Mouse (Mus musculus): ENCODE results near the gene Lyrm1. TPM values are rescaled to one million over a fixed set of nuclear protein-coding genes. Genes with fewer than 3 reads are reported as not detected.

The Lyrm1 gene
- total and polyA plus RNA-seq, 2 experiments = 1.2 to 6.2 TPM

GRCm38 (mm10) chr7:119873050-119873449 lies 22.6 kb upstream of the Lyrm1 start:
- Histone ChIP-seq H3K4me1 (ENCODE audit: control insufficient read depth, insufficient read depth, low read length) (peaks cover 3% of the 10 kb centered on the region; the same call in 1 of the 2 replicates), H3K27ac (replicated peaks; ENCODE audit: insufficient read depth, low read depth, low read length) (no peak overlapping the region), H3K36me3 (ENCODE audit: control insufficient read depth, insufficient read depth, low read length) (peaks cover 9% of the 10 kb centered on the region), H3K27me3 (ENCODE audit: control insufficient read depth, insufficient read depth, low read length) (no peaks in the 10 kb centered on the region), H3K79me2 (ENCODE audit: control insufficient read depth, insufficient read depth, low read length) (peaks cover 11% of the 10 kb centered on the region; the same call in 1 of the 2 replicates), H3K4me3 (ENCODE audit: insufficient read depth, low read depth, low read length) (no peak overlapping the region), H3K9ac (ENCODE audit: low read depth, low read length) (no peak overlapping the region)
- TF ChIP-seq POLR2A (IDR thresholded peaks at IDR 0.05; ENCODE audit: extremely low read depth, insufficient read depth, low read length) (no peak), CTCF (IDR thresholded peaks at IDR 0.05; ENCODE audit: low read depth, low read length) (no peak)
- WGBS = 65% methylated on average over 2 of the region's 2 CpGs
- no peak for DNase-seq (ENCODE audit: extremely low read depth, low read depth, low spot score)

DNA sequence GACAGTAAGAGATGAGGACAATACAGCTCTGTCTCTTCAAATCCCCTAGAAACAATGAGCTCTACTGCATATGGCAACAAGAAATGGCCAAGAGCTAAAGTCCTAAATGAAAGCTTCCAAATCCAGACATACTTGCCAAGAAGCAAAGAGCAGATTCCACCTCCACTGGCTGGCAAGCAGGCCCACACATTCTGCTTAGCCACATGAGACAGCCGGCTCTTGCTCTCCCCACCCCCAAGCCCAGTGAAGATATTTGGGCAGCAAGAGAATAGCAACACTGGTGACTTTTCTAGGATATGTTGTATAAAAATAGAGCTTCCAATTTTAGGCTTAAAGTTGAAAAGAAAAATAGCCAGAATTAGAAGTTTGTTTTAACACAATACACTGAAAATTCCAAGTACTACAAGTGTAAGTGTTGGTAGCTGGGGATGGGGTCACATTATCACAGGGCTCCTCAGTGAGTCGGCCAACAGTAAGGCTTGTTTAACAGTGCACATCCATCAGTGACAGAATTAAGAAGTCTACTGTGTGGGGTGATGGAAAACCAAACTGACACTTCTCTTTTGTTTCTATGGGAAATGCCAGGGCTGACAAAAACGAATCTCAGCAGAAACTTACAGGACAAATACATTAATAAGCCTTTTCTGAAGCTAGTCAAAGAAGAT lies 19.8 kb upstream of the Lyrm1 start:
- Histone ChIP-seq H3K27me3 (ENCODE audit: control insufficient read depth, insufficient read depth, low read length) (no peaks in the 10 kb centered on the region), H3K4me1 (ENCODE audit: control insufficient read depth, insufficient read depth, low read length) (peaks cover 18% of the 10 kb centered on the region), H3K4me3 (ENCODE audit: insufficient read depth, low read depth, low read length) (no peak overlapping the region), H3K36me3 (ENCODE audit: control insufficient read depth, insufficient read depth, low read length) (peaks cover 6% of the 10 kb centered on the region; the same call in 1 of the 2 replicates), H3K9ac (ENCODE audit: low read depth, low read length) (no peak overlapping the region), H3K79me2 (ENCODE audit: control insufficient read depth, insufficient read depth, low read length) (peaks cover 25% of the 10 kb centered on the region; the same call in 1 of the 2 replicates), H3K27ac (replicated peaks; ENCODE audit: insufficient read depth, low read depth, low read length) (no peak overlapping the region)
- 53% methylated on average over 3 of the region's 3 CpGs for WGBS
- peak; percentile 94 for DNase-seq (ENCODE audit: extremely low read depth, low read depth, low spot score)
- no peak for TF ChIP-seq POLR2A (IDR thresholded peaks at IDR 0.05; ENCODE audit: extremely low read depth, insufficient read depth, low read length)
- no peak for TF ChIP-seq CTCF (IDR thresholded peaks at IDR 0.05; ENCODE audit: low read depth, low read length)

- H3K9ac ChIP-seq (ENCODE audit: low read depth, low read length) = no peak overlapping the region
- peak; percentile 35 for DNase-seq (ENCODE audit: extremely low read depth, low read depth, low spot score)
- H3K36me3 ChIP-seq (ENCODE audit: control insufficient read depth, insufficient read depth, low read length) = peaks cover 6% of the 10 kb centered on the region; the same call in 1 of the 2 replicates
- H3K4me3 ChIP-seq (ENCODE audit: insufficient read depth, low read depth, low read length) = no peak overlapping the region
- H3K4me1 ChIP-seq (ENCODE audit: control insufficient read depth, insufficient read depth, low read length) = peaks cover 20% of the 10 kb centered on the region
- TF ChIP-seq CTCF (IDR thresholded peaks at IDR 0.05; ENCODE audit: low read depth, low read length) (no peak), POLR2A (IDR thresholded peaks at IDR 0.05; ENCODE audit: extremely low read depth, insufficient read depth, low read length) (no peak)
- H3K27me3 ChIP-seq (ENCODE audit: control insufficient read depth, insufficient read depth, low read length) = no peaks in the 10 kb centered on the region
- H3K27ac ChIP-seq (replicated peaks; ENCODE audit: insufficient read depth, low read depth, low read length) = no peak overlapping the region
- WGBS = 75% methylated on average over 4 of the region's 4 CpGs
- H3K79me2 ChIP-seq (ENCODE audit: control insufficient read depth, insufficient read depth, low read length) = peaks cover 18% of the 10 kb centered on the region; the same call in 1 of the 2 replicates
Observed at GRCm38 (mm10) chr7:119879171-119879570, 16.5 kb upstream of the Lyrm1 start.

GRCm38 (mm10) chr7:119880345-119880744 lies 15.3 kb upstream of the Lyrm1 start:
- Histone ChIP-seq H3K9ac (ENCODE audit: low read depth, low read length) (no peak overlapping the region), H3K4me3 (ENCODE audit: insufficient read depth, low read depth, low read length) (no peak overlapping the region), H3K4me1 (ENCODE audit: control insufficient read depth, insufficient read depth, low read length) (peaks cover 20% of the 10 kb centered on the region), H3K79me2 (ENCODE audit: control insufficient read depth, insufficient read depth, low read length) (peaks cover 21% of the 10 kb centered on the region; the same call in 1 of the 2 replicates), H3K27ac (replicated peaks; ENCODE audit: insufficient read depth, low read depth, low read length) (peak overlapping the region; percentile 71), H3K36me3 (ENCODE audit: control insufficient read depth, insufficient read depth, low read length) (peaks cover 6% of the 10 kb centered on the region; the same call in 1 of the 2 replicates), H3K27me3 (ENCODE audit: control insufficient read depth, insufficient read depth, low read length) (no peaks in the 10 kb centered on the region)
- peak; percentile 92 for DNase-seq (ENCODE audit: extremely low read depth, low read depth, low spot score)
- 39% methylated on average over 5 of the region's 5 CpGs for WGBS
- no peak for TF ChIP-seq CTCF (IDR thresholded peaks at IDR 0.05; ENCODE audit: low read depth, low read length)

- Histone ChIP-seq H3K4me3 (ENCODE audit: insufficient read depth, low read depth, low read length) (no peak overlapping the region), H3K36me3 (ENCODE audit: control insufficient read depth, insufficient read depth, low read length) (peaks cover 6% of the 10 kb centered on the region; the same call in 1 of the 2 replicates), H3K4me1 (ENCODE audit: control insufficient read depth, insufficient read depth, low read length) (peaks cover 18% of the 10 kb centered on the region), H3K9ac (ENCODE audit: low read depth, low read length) (no peak overlapping the region), H3K79me2 (ENCODE audit: control insufficient read depth, insufficient read depth, low read length) (peaks cover 21% of the 10 kb centered on the region; the same call in 1 of the 2 replicates), H3K27me3 (ENCODE audit: control insufficient read depth, insufficient read depth, low read length) (no peaks in the 10 kb centered on the region), H3K27ac (replicated peaks; ENCODE audit: insufficient read depth, low read depth, low read length) (no peak overlapping the region)
- 60% methylated on average over 2 of the region's 2 CpGs for WGBS
- TF ChIP-seq POLR2A (IDR thresholded peaks at IDR 0.05; ENCODE audit: extremely low read depth, insufficient read depth, low read length) = no peak
- no peak for TF ChIP-seq CTCF (IDR thresholded peaks at IDR 0.05; ENCODE audit: low read depth, low read length)
- peak; percentile 45 for DNase-seq (ENCODE audit: extremely low read depth, low read depth, low spot score)
Observed at GRCm38 (mm10) chr7:119881229-119881628, 14.4 kb upstream of the Lyrm1 start.

GRCm38 (mm10) chr7:119887887-119888286 lies 7.8 kb upstream of the Lyrm1 start:
- no peaks in the 10 kb centered on the region for H3K27me3 ChIP-seq (ENCODE audit: control insufficient read depth, insufficient read depth, low read length)
- DNase-seq (ENCODE audit: extremely low read depth, low read depth, low spot score) = no peak
- no peak overlapping the region for H3K27ac ChIP-seq (replicated peaks; ENCODE audit: insufficient read depth, low read depth, low read length)
- H3K4me1 ChIP-seq (ENCODE audit: control insufficient read depth, insufficient read depth, low read length) = peaks cover 7% of the 10 kb centered on the region
- no peak overlapping the region for H3K4me3 ChIP-seq (ENCODE audit: insufficient read depth, low read depth, low read length)
- H3K9ac ChIP-seq (ENCODE audit: low read depth, low read length) = no peak overlapping the region
- TF ChIP-seq CTCF (IDR thresholded peaks at IDR 0.05; ENCODE audit: low read depth, low read length) (no peak), POLR2A (IDR thresholded peaks at IDR 0.05; ENCODE audit: extremely low read depth, insufficient read depth, low read length) (no peak)
- H3K79me2 ChIP-seq (ENCODE audit: control insufficient read depth, insufficient read depth, low read length) = peaks cover 13% of the 10 kb centered on the region; the same call in 1 of the 2 replicates
- no peaks in the 10 kb centered on the region; the same call in 1 of the 2 replicates for H3K36me3 ChIP-seq (ENCODE audit: control insufficient read depth, insufficient read depth, low read length)
- WGBS = 91% methylated on average over 4 of the region's 4 CpGs

Data from liver, adult 2 months (tissue).